Mouse (Mus musculus) cerebellum, adult 18-20 months (tissue): ENCODE results near the gene Frem1.

Experiments
- DNase-seq, 2 experiments: peaks; one replicate each; pipeline ENCODE4 v3.0.0; 2021

Gene Frem1

GRCm38 (mm10) chr4:83051634-83052577 is at the start of gene Frem1:
Gene Frem1, minus strand, starts transcription at chr4:83052339.
- no peak for DNase-seq

- DNase-seq: no peak
Measured at GRCm38 (mm10) chr4:83099025-83099424, 46.9 kb upstream of the Frem1 start.

- no peak for DNase-seq
Measured at GRCm38 (mm10) chr4:83093941-83094340, 41.8 kb upstream of the Frem1 start.

- peak; percentile 45 to 54 for DNase-seq
Measured at GRCm38 (mm10) chr4:83090691-83091448, 38.7 kb upstream of the Frem1 start.

- no peak for DNase-seq
Measured at GRCm38 (mm10) chr4:83080364-83081174, 28.4 kb upstream of the Frem1 start.

GRCm38 (mm10) chr4:83064191-83064590 is 12.1 kb upstream of the Frem1 start:
- no peak for DNase-seq

GRCm38 (mm10) chr4:83061564-83061963 is 9.4 kb upstream of the Frem1 start:
- DNase-seq: no peak

GRCm38 (mm10) chr4:83058617-83059016 is 6.5 kb upstream of the Frem1 start:
- DNase-seq: no peak

- DNase-seq: no peak
Measured at GRCm38 (mm10) chr4:83058182-83058581, 6.0 kb upstream of the Frem1 start.

- DNase-seq: peak; percentile 48 to 55
Measured at GRCm38 (mm10) chr4:83056496-83056895, 4.4 kb upstream of the Frem1 start.

GRCm38 (mm10) chr4:83055444-83055843 is 3.3 kb upstream of the Frem1 start:
- no peak for DNase-seq

- no peak for DNase-seq
Measured at GRCm38 (mm10) chr4:83053206-83053605, 1.1 kb upstream of the Frem1 start.

- DNase-seq: no peak
Measured at GRCm38 (mm10) chr4:83051176-83051575, 963 bp downstream of the Frem1 start.

GRCm38 (mm10) chr4:83050151-83050796 is 1.9 kb downstream of the Frem1 start:
- DNase-seq: no peak

GRCm38 (mm10) chr4:83049288-83049687 is 2.9 kb downstream of the Frem1 start:
- no peak for DNase-seq

GRCm38 (mm10) chr4:83048561-83048960 is 3.6 kb downstream of the Frem1 start:
- no peak for DNase-seq

GRCm38 (mm10) chr4:83046806-83047205 is 5.3 kb downstream of the Frem1 start:
- no peak for DNase-seq

GRCm38 (mm10) chr4:83046069-83046468 is 6.1 kb downstream of the Frem1 start:
- no peak for DNase-seq

- DNase-seq: no peak
Measured at GRCm38 (mm10) chr4:83045266-83045665, 6.9 kb downstream of the Frem1 start.

- no peak for DNase-seq
Measured at GRCm38 (mm10) chr4:83040780-83041179, 11.4 kb downstream of the Frem1 start.

GRCm38 (mm10) chr4:83032780-83033179 is 19.4 kb downstream of the Frem1 start:
- DNase-seq: no peak

GRCm38 (mm10) chr4:83031591-83031990 is 20.5 kb downstream of the Frem1 start:
- no peak for DNase-seq
